Mouse (Mus musculus) bone marrow macrophage, adult 2 months (primary cell): ENCODE measurements around the gene Rtn4rl1. TPM values are rescaled to one million over a fixed set of nuclear protein-coding genes. Genes with fewer than 3 reads are reported as not detected.

ENCODE experiments used
- H3K27ac ChIP-seq: 2 replicates; pipeline ENCODE4 v1.5.1; 2012; ENCODE audit warnings: low read depth, low read length; ENCODE audit not compliant: insufficient read depth
- H3K4me1 ChIP-seq: 2 replicates; pipeline ENCODE4 v1.6.1; 2012; ENCODE audit warnings: low read length; ENCODE audit not compliant: control insufficient read depth, insufficient read depth
- H3K4me3 ChIP-seq: 2 replicates; pipeline ENCODE4 v1.5.1; 2012; ENCODE audit warnings: mild to moderate bottlenecking, low read length, moderate library complexity; ENCODE audit not compliant: insufficient read depth
- CTCF ChIP-seq: IDR thresholded peaks from 2 replicates; pipeline ENCODE4 v1.5.1; 2012; ENCODE audit warnings: low read depth, mild to moderate bottlenecking, low read length, moderate library complexity
- POLR2A ChIP-seq: IDR thresholded peaks from 2 replicates; pipeline ENCODE4 v1.6.1; 2012; ENCODE audit warnings: mild to moderate bottlenecking, low read depth, low read length, borderline replicate concordance
- polyA plus RNA-seq: library from polyadenylated mRNA; stranded (reverse); fragments of >200 nt; gene quantifications from 2 replicates; pipeline ENCODE4 v1.2.4, GENCODE M21; 2012; ENCODE audit not compliant: missing spikeins, insufficient read depth, insufficient read length

Gene Rtn4rl1
- polyA plus RNA-seq, 1 experiment: 1.6 TPM

- Histone ChIP-seq H3K4me3 (no peak overlapping the region), H3K27ac (peak overlapping the region; percentile 70), H3K4me1 (peaks cover 38% of the 10 kb centered on the region)
- no peak for TF ChIP-seq CTCF
- no peak for TF ChIP-seq POLR2A
Measured at GRCm38 (mm10) chr11:75212031-75212667, 18.6 kb downstream of the Rtn4rl1 start.

- TF ChIP-seq CTCF: no peak
- no peak for TF ChIP-seq POLR2A
- Histone ChIP-seq H3K4me3 (no peak overlapping the region), H3K4me1 (peaks cover 38% of the 10 kb centered on the region), H3K27ac (peak overlapping the region; percentile 11; the same call in 1 of the 2 replicates)
Measured at GRCm38 (mm10) chr11:75212876-75213275, 19.3 kb downstream of the Rtn4rl1 start.

- Histone ChIP-seq H3K27ac (no peak overlapping the region), H3K4me1 (peaks cover 36% of the 10 kb centered on the region), H3K4me3 (no peak overlapping the region)
- TF ChIP-seq POLR2A (no peak), CTCF (no peak)
Measured at GRCm38 (mm10) chr11:75213372-75214080, 19.9 kb downstream of the Rtn4rl1 start.

GRCm38 (mm10) chr11:75214081-75214950 lies 20.7 kb downstream of the Rtn4rl1 start:
- TF ChIP-seq CTCF: no peak
- TF ChIP-seq POLR2A: no peak
- Histone ChIP-seq H3K4me1 (peaks cover 29% of the 10 kb centered on the region), H3K27ac (no peak overlapping the region), H3K4me3 (no peak overlapping the region)

GRCm38 (mm10) chr11:75220115-75220514 lies 26.5 kb downstream of the Rtn4rl1 start:
- no peak overlapping the region for H3K27ac ChIP-seq
- peaks cover 3% of the 10 kb centered on the region; the same call in 1 of the 2 replicates for H3K4me1 ChIP-seq
- no peak overlapping the region for H3K4me3 ChIP-seq
- TF ChIP-seq POLR2A (no peak), CTCF (no peak)

GRCm38 (mm10) chr11:75220517-75221145 lies 27.0 kb downstream of the Rtn4rl1 start:
- TF ChIP-seq POLR2A (no peak), CTCF (no peak)
- Histone ChIP-seq H3K27ac (no peak overlapping the region), H3K4me3 (no peak overlapping the region), H3K4me1 (peaks cover 3% of the 10 kb centered on the region; the same call in 1 of the 2 replicates)

GRCm38 (mm10) chr11:75224062-75224461 lies 30.5 kb downstream of the Rtn4rl1 start:
- TF ChIP-seq CTCF (no peak), POLR2A (no peak)
- Histone ChIP-seq H3K27ac (no peak overlapping the region), H3K4me1 (peaks cover 3% of the 10 kb centered on the region; the same call in 1 of the 2 replicates), H3K4me3 (no peak overlapping the region)

GRCm38 (mm10) chr11:75224835-75225234 lies 31.3 kb downstream of the Rtn4rl1 start:
- Histone ChIP-seq H3K4me3 (no peak overlapping the region), H3K4me1 (peaks cover 3% of the 10 kb centered on the region; the same call in 1 of the 2 replicates), H3K27ac (no peak overlapping the region)
- no peak for TF ChIP-seq POLR2A
- no peak for TF ChIP-seq CTCF

GRCm38 (mm10) chr11:75227632-75228031 lies 34.0 kb downstream of the Rtn4rl1 start:
- no peak for TF ChIP-seq POLR2A
- no peak for TF ChIP-seq CTCF
- H3K4me3 ChIP-seq: no peak overlapping the region
- H3K27ac ChIP-seq: no peak overlapping the region
- H3K4me1 ChIP-seq: no peaks in the 10 kb centered on the region
